Mouse (Mus musculus): Measurements from ENCODE around the gene Bglap. TPM values are rescaled to one million over a fixed set of nuclear protein-coding genes. Genes with fewer than 3 reads are reported as not detected.
A peak's percentile ranks its signal among the peaks of the same experiment; 100 is the strongest.

Bglap gene
- polyA plus RNA-seq, 1 experiment from 2014 or later, result 0.88 TPM

DNA sequence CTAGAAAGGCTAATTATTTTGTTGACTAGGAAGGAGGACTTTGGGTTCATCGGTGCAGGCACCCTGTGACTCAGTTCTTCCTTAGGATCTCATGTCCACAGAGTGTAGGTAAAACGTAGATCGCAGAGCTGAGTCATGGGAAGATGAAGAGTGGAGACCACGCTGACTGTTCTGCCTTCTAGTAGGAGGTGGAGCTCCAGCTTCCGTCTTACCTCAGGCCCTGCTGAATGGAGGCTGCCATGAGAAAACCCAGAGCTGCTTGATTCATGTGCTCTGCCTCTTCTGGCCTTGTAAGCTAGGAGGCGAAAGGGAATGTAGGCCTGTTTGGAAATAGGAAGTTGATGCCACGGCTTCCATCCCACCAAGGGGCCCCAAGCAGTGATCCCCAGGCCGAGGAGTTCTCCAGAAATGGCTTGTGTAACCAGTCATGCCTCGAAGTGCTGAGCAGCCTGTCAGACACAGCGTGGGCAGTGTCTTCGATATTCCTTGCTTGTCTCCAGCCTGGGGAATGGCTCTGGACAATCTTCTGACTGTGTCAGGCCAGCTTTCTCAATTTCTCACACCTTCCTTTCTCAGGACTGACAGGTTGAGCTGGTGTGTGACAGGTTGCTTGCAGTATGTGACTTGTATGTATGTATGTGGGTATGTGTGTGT is 46.8 kb downstream of the Bglap start:
- peak overlapping the region; percentile 65 for H3K4me2 ChIP-seq (ENCODE audit: low read length)
- H3K27ac ChIP-seq (ENCODE audit: low read length), result no peak overlapping the region
- no peaks in the 10 kb centered on the region for H3K9me3 ChIP-seq (replicated peaks; ENCODE audit: control insufficient read depth, low read length, poor library complexity, severe bottlenecking)
- H3K4me1 ChIP-seq (ENCODE audit: control insufficient read depth, insufficient read depth, low read length), result peaks cover 19% of the 10 kb centered on the region
- WGBS, result 88% methylated on average over 11 of the region's 11 CpGs
- no peak overlapping the region for H3K9ac ChIP-seq (ENCODE audit: low read depth, low read length)
- H3K4me3 ChIP-seq (ENCODE audit: low read depth, low read length), result no peak overlapping the region; the same call in 1 of the 2 replicates
- ATAC-seq, result no peak
- no peaks in the 10 kb centered on the region for H3K27me3 ChIP-seq (ENCODE audit: control insufficient read depth, insufficient read depth, low read depth, low read length)
- peaks cover 4% of the 10 kb centered on the region for H3K36me3 ChIP-seq (ENCODE audit: control insufficient read depth, insufficient read depth, low read length)

- WGBS, result 2% methylated on average over 44 of the region's 66 CpGs
- Histone ChIP-seq H3K4me2 (ENCODE audit: low read length) (peak within 1 kb of the TSS; percentile 86), H3K9ac (ENCODE audit: low read depth, low read length) (peak within 1 kb of the TSS; percentile 82), H3K4me3 (ENCODE audit: low read depth, low read length) (peak within 1 kb of the TSS; percentile 70), H3K9me3 (replicated peaks; ENCODE audit: control insufficient read depth, low read length, poor library complexity, severe bottlenecking) (no peaks in the 10 kb centered on the region), H3K36me3 (ENCODE audit: control insufficient read depth, insufficient read depth, low read length) (no peaks in the 10 kb centered on the region), H3K4me1 (ENCODE audit: control insufficient read depth, insufficient read depth, low read length) (peaks cover 19% of the 10 kb centered on the region), H3K27ac (ENCODE audit: low read length) (peak within 1 kb of the TSS; percentile 95), H3K27me3 (ENCODE audit: control insufficient read depth, insufficient read depth, low read depth, low read length) (no peaks in the 10 kb centered on the region)
- peak; percentile 97 for ATAC-seq
These were observed 47.9 kb downstream of the Bglap start, which contains the start of the genes Tmem79 and Smg5 for GRCm38 (mm10) chr3:88336058-88337013. Gene Tmem79 (minus strand): TSS chr3:88336148. Gene Smg5 (plus strand): TSS chr3:88336260.

DNA sequence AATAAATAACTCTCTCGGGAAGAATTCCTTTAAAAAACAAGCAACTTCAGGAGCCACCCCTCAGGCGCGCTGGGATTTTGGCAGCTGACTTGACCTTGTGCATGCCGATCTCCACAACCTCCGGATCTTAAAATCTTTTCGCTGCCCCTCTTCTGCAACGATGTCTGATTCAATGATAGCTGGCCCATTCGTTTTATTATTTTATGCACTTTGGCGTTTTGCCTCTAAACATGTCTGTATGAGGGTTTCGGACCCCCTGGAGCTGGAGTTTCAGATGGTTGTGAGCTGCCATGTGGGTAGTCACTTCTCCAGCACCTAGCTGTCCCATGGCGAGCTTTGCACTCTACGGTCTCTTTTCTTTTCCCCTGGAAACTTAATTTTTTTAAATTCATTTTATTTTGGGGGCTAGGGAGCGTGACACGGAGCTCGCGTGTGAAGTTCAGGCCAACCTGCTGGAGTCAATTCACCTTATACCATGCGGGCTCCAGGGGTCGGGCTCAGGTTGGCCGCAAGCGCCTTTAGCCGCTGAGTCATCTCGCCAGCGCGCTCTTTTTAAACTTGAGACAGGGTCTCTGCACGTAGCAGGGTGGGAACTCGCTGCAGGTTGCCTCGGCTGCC is 48.7 kb downstream of the Bglap start:
- H3K4me2 ChIP-seq (ENCODE audit: low read length), result peak overlapping the region; percentile 86
- no peaks in the 10 kb centered on the region for H3K27me3 ChIP-seq (ENCODE audit: control insufficient read depth, insufficient read depth, low read depth, low read length)
- WGBS, result 1% methylated on average over 27 of the region's 27 CpGs
- peaks cover 19% of the 10 kb centered on the region for H3K4me1 ChIP-seq (ENCODE audit: control insufficient read depth, insufficient read depth, low read length)
- peak; percentile 79 for ATAC-seq
- H3K9me3 ChIP-seq (replicated peaks; ENCODE audit: control insufficient read depth, low read length, poor library complexity, severe bottlenecking), result no peaks in the 10 kb centered on the region
- H3K4me3 ChIP-seq (ENCODE audit: low read depth, low read length), result peak overlapping the region; percentile 70
- H3K36me3 ChIP-seq (ENCODE audit: control insufficient read depth, insufficient read depth, low read length), result no peaks in the 10 kb centered on the region
- H3K9ac ChIP-seq (ENCODE audit: low read depth, low read length), result peak overlapping the region; percentile 82
- H3K27ac ChIP-seq (ENCODE audit: low read length), result peak overlapping the region; percentile 95

DNA sequence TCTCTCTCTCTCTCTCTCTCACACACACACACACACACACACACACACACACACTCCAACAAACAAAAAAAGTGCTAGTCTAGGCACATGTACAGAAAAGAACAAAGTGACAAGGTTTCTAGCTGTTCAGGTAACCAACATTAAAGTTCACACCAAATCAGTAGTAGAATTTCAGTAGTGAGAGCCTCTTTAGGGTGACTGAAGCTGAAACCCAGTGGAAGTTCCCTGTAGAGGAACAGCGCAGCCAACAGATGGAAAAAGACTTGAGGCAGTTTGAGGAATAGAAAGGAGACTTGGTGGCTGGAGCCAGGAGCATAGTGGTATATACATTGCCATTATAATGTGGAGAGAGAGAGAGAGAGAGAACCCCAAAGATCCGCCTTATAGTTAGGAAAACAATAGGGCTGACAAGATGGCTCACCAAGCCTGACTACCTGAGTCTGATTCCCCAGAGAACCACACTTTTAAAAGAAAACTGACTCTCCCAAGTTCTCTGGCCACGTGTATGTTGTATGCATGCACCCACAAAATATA is 49.3 kb downstream of the Bglap start:
- Histone ChIP-seq H3K27me3 (ENCODE audit: control insufficient read depth, insufficient read depth, low read depth, low read length) (no peaks in the 10 kb centered on the region), H3K4me2 (ENCODE audit: low read length) (peak overlapping the region; percentile 86), H3K9ac (ENCODE audit: low read depth, low read length) (peak overlapping the region; percentile 82), H3K9me3 (replicated peaks; ENCODE audit: control insufficient read depth, low read length, poor library complexity, severe bottlenecking) (no peaks in the 10 kb centered on the region), H3K4me3 (ENCODE audit: low read depth, low read length) (peak overlapping the region; percentile 70), H3K4me1 (ENCODE audit: control insufficient read depth, insufficient read depth, low read length) (peaks cover 19% of the 10 kb centered on the region), H3K36me3 (ENCODE audit: control insufficient read depth, insufficient read depth, low read length) (no peaks in the 10 kb centered on the region), H3K27ac (ENCODE audit: low read length) (no peak overlapping the region; the same call in 1 of the 2 replicates)
- WGBS, result 44% methylated on average over 3 of the region's 3 CpGs
- no peak for ATAC-seq

DNA sequence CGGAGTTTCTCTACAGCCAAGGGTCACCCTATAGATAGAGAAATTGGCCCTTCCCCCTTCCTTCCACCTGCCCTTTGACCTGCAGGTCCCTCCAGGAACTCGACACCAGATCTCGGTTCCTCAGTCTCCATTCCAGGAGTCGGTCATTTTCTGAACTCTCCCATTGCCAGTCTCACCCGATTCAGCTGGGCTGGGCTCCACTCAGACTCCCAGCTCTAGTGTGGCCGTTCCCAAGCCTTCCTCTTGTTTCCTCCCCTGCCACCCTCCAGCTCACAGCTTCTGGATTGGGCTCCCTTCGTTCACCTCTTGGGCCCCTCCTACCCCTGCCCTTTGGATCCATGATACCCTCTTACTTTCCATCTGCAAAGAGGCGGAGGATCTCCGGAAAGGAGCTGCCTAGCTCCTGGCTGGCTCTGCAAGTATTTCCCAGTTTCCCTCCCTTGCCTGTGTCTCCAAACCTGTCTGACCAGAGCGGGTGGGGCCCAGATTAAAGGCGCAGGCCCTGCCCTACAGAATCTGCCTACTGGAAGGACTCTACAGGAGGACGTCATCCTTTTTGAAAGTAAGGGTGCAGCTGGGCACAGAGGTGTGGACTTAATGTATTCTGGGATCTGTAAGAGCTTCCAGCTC is 50.1 kb downstream of the Bglap start:
- no peak overlapping the region for H3K9ac ChIP-seq (ENCODE audit: low read depth, low read length)
- WGBS, result 68% methylated on average over 12 of the region's 12 CpGs

More for the DNA sequence above, 50.1 kb downstream of the Bglap start:
- H3K36me3 ChIP-seq (ENCODE audit: control insufficient read depth, insufficient read depth, low read length), result peaks cover 2% of the 10 kb centered on the region; the same call in 1 of the 2 replicates
- H3K4me2 ChIP-seq (ENCODE audit: low read length), result no peak overlapping the region
- peaks cover 19% of the 10 kb centered on the region for H3K4me1 ChIP-seq (ENCODE audit: control insufficient read depth, insufficient read depth, low read length)
- no peaks in the 10 kb centered on the region for H3K27me3 ChIP-seq (ENCODE audit: control insufficient read depth, insufficient read depth, low read depth, low read length)
- H3K4me3 ChIP-seq (ENCODE audit: low read depth, low read length), result no peak overlapping the region
- no peak for ATAC-seq
- H3K27ac ChIP-seq (ENCODE audit: low read length), result no peak overlapping the region
- H3K9me3 ChIP-seq (replicated peaks; ENCODE audit: control insufficient read depth, low read length, poor library complexity, severe bottlenecking), result no peaks in the 10 kb centered on the region

Other genes with a start within 250 kb of the Bglap start
- 21.6 and 22.5 TPM in 2 replicates for gene Mef2d, start 242.1 kb downstream of the Bglap start, polyA plus RNA-seq (2015; fragmentation: Nextera tagmentation; extraction: Ambion mirVana)
- 0.18 and 0.21 TPM in 2 replicates for gene Rhbg, start 129.8 kb downstream of the Bglap start, polyA plus RNA-seq (2015; fragmentation: Nextera tagmentation; extraction: Ambion mirVana)
- gene Gm38392, start 97.3 kb downstream of the Bglap start, polyA plus RNA-seq (2015; fragmentation: Nextera tagmentation; extraction: Ambion mirVana), result 0.16 TPM in 1 of 2 replicates, not detected in the other
- gene Tsacc, start 87.5 kb downstream of the Bglap start, polyA plus RNA-seq (2015; fragmentation: Nextera tagmentation; extraction: Ambion mirVana), result 7.3 and 7.5 TPM in 2 replicates
- 419 and 444 TPM in 2 replicates for gene Cct3, start 87.3 kb downstream of the Bglap start, polyA plus RNA-seq (2015; fragmentation: Nextera tagmentation; extraction: Ambion mirVana)
- 91.3 and 107 TPM in 2 replicates for gene Glmp, start 59.4 kb downstream of the Bglap start, polyA plus RNA-seq (2015; fragmentation: Nextera tagmentation; extraction: Ambion mirVana)
- 1.0 and 1.2 TPM in 2 replicates for gene Tmem79, start 48.3 kb downstream of the Bglap start, polyA plus RNA-seq (2015; fragmentation: Nextera tagmentation; extraction: Ambion mirVana)
- 61.4 and 65.7 TPM in 2 replicates for gene Smg5, start 48.2 kb downstream of the Bglap start, polyA plus RNA-seq (2015; fragmentation: Nextera tagmentation; extraction: Ambion mirVana)
- gene Paqr6, start 19.9 kb downstream of the Bglap start, polyA plus RNA-seq (2015; fragmentation: Nextera tagmentation; extraction: Ambion mirVana), result 1.2 and 1.9 TPM in 2 replicates
- gene Bglap3, start 11.7 kb downstream of the Bglap start, polyA plus RNA-seq (2015; fragmentation: Nextera tagmentation; extraction: Ambion mirVana), result not detected in 2 replicates
- 1.3 TPM in 1 of 2 replicates, not detected in the other for gene Bglap2, start 5.8 kb downstream of the Bglap start, polyA plus RNA-seq (2015; fragmentation: Nextera tagmentation; extraction: Ambion mirVana)
- gene Pmf1, start 25.9 kb upstream of the Bglap start, polyA plus RNA-seq (2015; fragmentation: Nextera tagmentation; extraction: Ambion mirVana), result 18.3 and 19.2 TPM in 2 replicates
- 36.7 and 39.3 TPM in 2 replicates for gene Slc25a44, start 40.7 kb upstream of the Bglap start, polyA plus RNA-seq (2015; fragmentation: Nextera tagmentation; extraction: Ambion mirVana)
- gene Sema4a, start 76.7 kb upstream of the Bglap start, polyA plus RNA-seq (2015; fragmentation: Nextera tagmentation; extraction: Ambion mirVana), result 42.5 and 44.0 TPM in 2 replicates
- gene Lmna, start 125.5 kb upstream of the Bglap start, polyA plus RNA-seq (2015; fragmentation: Nextera tagmentation; extraction: Ambion mirVana), result 51.0 and 59.7 TPM in 2 replicates
- 28.6 and 33.0 TPM in 2 replicates for gene Mex3a, start 147.9 kb upstream of the Bglap start, polyA plus RNA-seq (2015; fragmentation: Nextera tagmentation; extraction: Ambion mirVana)
- gene Rab25, start 163.8 kb upstream of the Bglap start, polyA plus RNA-seq (2015; fragmentation: Nextera tagmentation; extraction: Ambion mirVana), result 0.69 TPM in 1 of 2 replicates, not detected in the other
- 181 and 193 TPM in 2 replicates for gene Lamtor2, start 168.6 kb upstream of the Bglap start, polyA plus RNA-seq (2015; fragmentation: Nextera tagmentation; extraction: Ambion mirVana)
- 39.8 and 41.3 TPM in 2 replicates for gene Ubqln4, start 169.3 kb upstream of the Bglap start, polyA plus RNA-seq (2015; fragmentation: Nextera tagmentation; extraction: Ambion mirVana)
- 127 and 144 TPM in 2 replicates for gene Ssr2, start 191.4 kb upstream of the Bglap start, polyA plus RNA-seq (2015; fragmentation: Nextera tagmentation; extraction: Ambion mirVana)
- gene Arhgef2, start 221.5 kb upstream of the Bglap start, polyA plus RNA-seq (2015; fragmentation: Nextera tagmentation; extraction: Ambion mirVana), result 104 and 131 TPM in 2 replicates

All from midbrain, embryonic 16.5 days (tissue).